Mouse (Mus musculus) bone marrow, adult 2 months (tissue): Measurements from ENCODE around the gene Notch1. TPM values are rescaled to one million over a fixed set of nuclear protein-coding genes. Genes with fewer than 3 reads are reported as not detected.

Experiments used
- H3K27ac ChIP-seq: fragments of 200-500 bp; 2 replicates; pipeline ENCODE4 v1.5.1; 2012; ENCODE audit warnings: low read depth, mild to moderate bottlenecking, control low read depth, inconsistent platforms, low read length; ENCODE audit not compliant: control insufficient read depth, poor library complexity, insufficient read depth
- H3K4me1 ChIP-seq: fragments of 200-500 bp; 2 replicates; pipeline ENCODE4 v1.6.1; 2011; ENCODE audit warnings: low read length; ENCODE audit not compliant: control insufficient read depth, insufficient read depth
- H3K4me3 ChIP-seq: fragments of 200-500 bp; replicated peaks from 2 replicates; pipeline ENCODE3; 2011; ENCODE audit warnings: mild to moderate bottlenecking, low read depth, low read length, control low read depth; ENCODE audit not compliant: control insufficient read depth
- CTCF ChIP-seq: fragments of 200-500 bp; IDR thresholded peaks from 2 replicates; pipeline ENCODE4 v1.5.1; 2011; ENCODE audit warnings: low read length, control low read depth; ENCODE audit not compliant: control insufficient read depth, insufficient read depth
- POLR2A ChIP-seq: fragments of 200-500 bp; IDR thresholded peaks from 2 replicates; pipeline ENCODE4 v1.6.1; 2011; ENCODE audit warnings: low read depth, mild to moderate bottlenecking, control low read depth, low read length, borderline replicate concordance; ENCODE audit not compliant: control insufficient read depth
- WGBS: fragments of 180-500 bp; shearing (Covaris S2); methylation state at CpG from one replicate; pipeline ENCODE4 v1.1.7; 2018; 5-methylcytosine and 5-hydroxymethylcytosine counted together
- polyA plus RNA-seq: library from polyadenylated mRNA; stranded (reverse); fragments of >200 nt; gene quantifications from 2 replicates; pipeline ENCODE4 v1.2.4, GENCODE M21; 2011; ENCODE audit warnings: low replicate concordance; ENCODE audit not compliant: missing spikeins, insufficient read depth, insufficient read length

The Notch1 gene
- polyA plus RNA-seq, 1 experiment, result 36.9 TPM

DNA sequence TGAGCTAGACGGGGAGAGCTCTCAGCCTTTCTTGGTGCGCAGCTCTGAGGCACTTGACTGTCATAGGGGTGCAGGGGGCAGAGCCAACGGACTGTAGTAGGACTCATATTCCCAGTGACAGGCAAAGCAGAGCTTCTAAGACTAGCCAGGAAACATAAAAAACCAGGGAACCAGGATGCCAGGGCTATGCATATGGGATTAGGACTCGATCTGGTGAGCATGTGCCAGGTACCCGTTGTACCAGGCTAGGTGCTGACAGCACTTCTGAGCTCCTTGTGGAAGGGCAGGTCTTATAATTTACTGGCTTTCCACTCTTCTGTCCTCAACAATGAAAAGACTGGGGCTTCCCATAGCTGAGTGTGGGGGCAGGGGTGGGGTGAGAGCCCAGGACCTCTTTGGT, 7.8 kb downstream of the Notch1 start:
- no peak for TF ChIP-seq POLR2A
- TF ChIP-seq CTCF, result no peak
- peaks cover 2% of the 10 kb centered on the region; the same call in 1 of the 2 replicates for H3K4me1 ChIP-seq
- 70% methylated on average over 5 of the region's 5 CpGs for WGBS
- H3K4me3 ChIP-seq, result no peak overlapping the region
- no peak overlapping the region for H3K27ac ChIP-seq

DNA sequence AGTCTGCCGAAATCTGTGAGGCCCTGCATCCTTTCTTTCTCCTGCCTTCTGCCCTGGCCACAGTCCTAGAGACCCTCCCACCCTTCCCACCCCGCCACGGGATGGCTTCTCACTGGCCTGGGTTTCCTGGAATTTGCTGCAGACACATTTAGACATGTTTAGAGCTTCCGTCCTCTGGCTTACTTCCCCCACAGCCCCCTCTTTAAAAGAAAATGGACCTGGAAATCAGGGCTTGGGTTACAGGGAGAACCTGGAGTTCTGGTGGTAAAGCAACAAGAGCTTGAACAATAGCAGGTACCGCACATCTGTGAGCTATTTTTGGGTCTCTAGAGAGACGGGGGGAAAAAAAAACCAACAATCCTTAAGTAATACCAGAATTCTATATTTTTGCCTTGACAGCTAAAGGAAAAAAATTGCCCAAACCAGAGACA, 8.5 kb downstream of the Notch1 start:
- peaks cover 2% of the 10 kb centered on the region; the same call in 1 of the 2 replicates for H3K4me1 ChIP-seq
- no peak for TF ChIP-seq CTCF
- no peak for TF ChIP-seq POLR2A
- no peak overlapping the region for H3K4me3 ChIP-seq
- no peak overlapping the region for H3K27ac ChIP-seq
- WGBS, result 14% methylated on average over 6 of the region's 6 CpGs

DNA sequence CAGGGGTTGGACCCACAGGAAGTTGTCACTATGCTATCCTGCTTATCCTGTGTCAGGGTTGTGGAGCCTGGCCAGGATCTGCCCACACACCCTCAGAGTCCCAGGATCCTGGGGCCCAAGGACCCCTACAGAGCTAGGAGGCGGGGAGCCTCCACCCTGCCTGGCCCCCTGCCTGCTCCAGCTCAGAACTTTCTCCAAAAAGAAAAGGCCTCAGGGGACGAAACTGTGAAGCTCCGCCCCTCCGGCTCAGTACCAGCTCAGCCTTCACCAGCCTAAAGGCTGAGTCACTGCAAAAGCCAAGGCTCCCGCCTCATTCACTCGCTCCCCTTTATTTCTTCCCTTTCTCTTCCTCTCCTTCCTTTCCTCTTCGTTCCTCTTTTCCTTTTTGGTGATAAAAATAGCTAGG, 9.0 kb downstream of the Notch1 start:
- TF ChIP-seq POLR2A (no peak; the same call in 1 of the 2 replicates), CTCF (no peak)
- WGBS, result 6% methylated on average over 7 of the region's 7 CpGs
- Histone ChIP-seq H3K27ac (peak overlapping the region; percentile 11; the same call in 1 of the 2 replicates), H3K4me3 (no peak overlapping the region), H3K4me1 (peaks cover 2% of the 10 kb centered on the region; the same call in 1 of the 2 replicates)

DNA sequence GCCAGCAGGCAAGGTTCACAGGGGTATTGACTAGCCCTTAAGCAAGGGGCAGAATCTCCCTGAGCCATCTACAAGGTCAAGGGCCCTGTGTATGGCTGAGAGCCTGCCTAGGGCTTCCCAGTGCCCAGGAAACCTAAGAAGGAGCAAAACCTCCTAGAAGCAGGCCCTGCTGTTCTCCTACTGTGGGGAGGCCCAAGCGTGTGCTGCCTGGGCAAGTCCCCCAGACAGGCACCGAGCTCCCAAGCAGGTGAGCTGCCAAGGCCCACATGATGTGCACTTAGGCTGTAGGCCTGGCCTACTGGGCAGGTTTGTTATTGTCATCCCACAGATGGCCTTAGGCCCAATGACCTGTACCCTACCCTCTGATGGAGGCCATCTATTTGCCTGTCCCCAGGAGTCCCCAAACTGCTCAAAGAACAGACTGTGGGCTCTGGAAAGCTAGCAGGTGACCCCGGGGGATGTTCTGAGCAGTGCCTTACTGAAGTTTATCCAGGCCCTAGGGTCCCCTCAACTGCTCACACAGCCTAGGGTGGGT, 9.7 kb downstream of the Notch1 start:
- no peak overlapping the region for H3K4me3 ChIP-seq
- TF ChIP-seq POLR2A (no peak), CTCF (no peak)
- H3K27ac ChIP-seq, result no peak overlapping the region
- H3K4me1 ChIP-seq, result peaks cover 2% of the 10 kb centered on the region; the same call in 1 of the 2 replicates
- 75% methylated on average over 3 of the region's 3 CpGs for WGBS

- H3K4me3 ChIP-seq, result no peak overlapping the region
- TF ChIP-seq POLR2A, result no peak
- no peak for TF ChIP-seq CTCF
- peaks cover 2% of the 10 kb centered on the region; the same call in 1 of the 2 replicates for H3K4me1 ChIP-seq
- WGBS, result 78% methylated on average over 9 of the region's 9 CpGs
- H3K27ac ChIP-seq, result no peak overlapping the region
These were observed 11.5 kb downstream of the Notch1 start for GRCm38 (mm10) chr2:26504772-26505480.

DNA sequence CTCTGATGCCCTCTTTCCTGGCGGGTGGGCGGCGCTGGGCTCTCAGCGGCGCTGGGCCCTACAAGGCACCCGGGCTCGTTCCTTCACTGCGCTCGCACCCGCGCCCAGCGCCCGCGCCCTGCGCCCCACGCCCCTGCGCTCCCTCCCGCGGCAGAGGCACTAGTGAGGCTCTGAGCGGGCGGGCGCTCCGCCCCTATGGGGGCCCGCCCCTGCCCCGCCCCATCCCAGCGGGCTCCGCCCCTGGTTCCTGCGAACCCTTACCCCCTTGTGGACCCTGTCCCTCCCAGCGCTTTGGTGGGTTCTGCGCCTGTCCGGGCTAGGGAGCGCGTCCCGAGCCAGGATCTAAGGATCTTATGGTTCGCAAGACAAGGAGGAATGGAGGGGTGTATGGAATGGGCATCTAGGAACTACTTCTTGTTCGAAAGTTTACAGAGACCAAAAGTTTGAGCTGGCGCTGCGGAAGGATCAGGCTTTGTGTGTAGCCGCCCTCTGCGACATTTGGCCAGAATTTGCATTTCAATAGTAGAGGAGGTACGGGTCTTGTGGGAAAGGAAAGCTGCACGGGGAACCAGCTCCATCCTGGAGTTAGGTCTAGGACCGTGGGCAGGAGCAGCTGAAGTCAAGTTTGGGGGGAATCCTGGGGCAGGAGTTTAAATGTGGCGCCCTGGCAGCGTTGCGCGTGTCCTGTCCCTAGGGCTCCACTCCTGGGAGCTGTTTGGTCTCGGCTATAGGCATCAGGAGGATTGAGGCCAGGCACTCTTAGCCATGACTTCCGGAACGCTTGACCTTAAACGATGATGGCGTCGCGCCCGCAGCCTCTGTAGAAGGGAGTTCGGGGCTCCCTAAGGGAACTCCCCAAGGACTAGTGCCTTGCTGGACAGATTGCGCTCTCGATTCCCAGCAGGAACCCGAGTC, 12.5 kb downstream of the Notch1 start:
- H3K4me3 ChIP-seq, result peak overlapping the region; percentile 90
- H3K27ac ChIP-seq, result peak overlapping the region; percentile 86
- TF ChIP-seq POLR2A (peak; percentile 68; the same call in 1 of the 2 replicates), CTCF (no peak)
- 4% methylated on average over 59 of the region's 59 CpGs for WGBS
- H3K4me1 ChIP-seq, result peaks cover 2% of the 10 kb centered on the region; the same call in 1 of the 2 replicates

DNA sequence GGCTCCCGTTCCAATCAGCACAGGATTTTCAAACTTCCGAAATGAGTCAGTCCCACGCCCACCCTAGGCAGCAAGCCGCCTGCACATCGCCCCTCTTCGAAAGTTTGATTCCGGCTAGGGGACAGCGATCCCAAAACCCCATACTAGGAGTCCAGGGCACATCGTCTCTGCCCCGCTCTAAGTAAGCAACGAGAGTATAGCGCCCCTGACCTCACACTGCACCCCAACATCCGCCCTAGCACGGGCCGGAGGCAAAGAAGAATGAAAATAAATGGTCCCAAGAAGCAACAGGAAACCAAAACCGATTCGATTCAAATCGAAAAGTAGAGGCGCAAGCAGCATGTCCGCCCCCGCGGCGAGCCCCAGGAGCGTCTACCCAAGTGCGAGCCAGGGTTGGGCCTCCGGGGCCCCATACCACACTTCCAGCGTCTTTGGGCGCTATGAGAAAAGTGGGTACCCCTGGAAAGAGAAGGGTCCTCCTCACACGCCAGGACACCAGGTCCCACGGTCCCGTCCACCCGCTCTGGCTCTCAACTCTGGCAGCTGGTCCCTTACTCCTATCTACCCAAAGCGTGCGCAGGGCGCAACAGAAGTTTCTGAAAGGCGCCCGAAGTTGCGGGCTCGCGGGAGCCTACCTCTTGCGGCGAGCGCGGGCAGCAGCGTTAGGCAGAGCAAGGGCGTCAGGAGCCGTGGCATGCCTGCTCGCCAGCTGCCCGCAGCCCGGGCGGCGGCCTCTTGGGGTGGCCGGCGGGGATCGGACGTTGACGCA, 13.4 kb downstream of the Notch1 start:
- Histone ChIP-seq H3K27ac (peak overlapping the region; percentile 86), H3K4me1 (peaks cover 6% of the 10 kb centered on the region; the same call in 1 of the 2 replicates)
- under 1% methylated on average over 57 of the region's 57 CpGs for WGBS

More for the DNA sequence above, 13.4 kb downstream of the Notch1 start:
- TF ChIP-seq POLR2A (no peak), CTCF (no peak)
- peak overlapping the region; percentile 90 for H3K4me3 ChIP-seq
